Comparison of ENCODE assay signal across 8 mouse cellular contexts in the genomic region with DNA sequence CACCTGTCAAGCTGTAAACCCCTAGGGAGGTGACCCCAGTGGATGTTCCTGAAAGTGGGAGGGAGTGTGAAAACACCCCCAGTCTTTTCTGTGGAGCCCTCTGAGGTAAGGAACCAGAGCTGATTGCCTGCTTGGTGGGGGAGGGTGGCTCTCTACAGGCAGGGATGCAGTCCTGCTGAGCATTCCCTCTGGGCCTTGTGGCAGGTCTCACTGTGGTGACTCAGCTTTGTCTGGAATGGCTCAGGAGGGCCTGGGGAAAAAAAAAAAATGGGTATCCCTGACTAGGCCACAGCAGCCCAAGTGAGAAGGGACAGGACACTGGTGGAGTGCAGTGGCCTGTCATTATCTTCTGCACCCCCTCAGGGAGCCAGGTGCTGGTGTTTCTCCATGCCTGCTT. TPM values are rescaled to one million over a fixed set of nuclear protein-coding genes. Genes with fewer than 3 reads are reported as not detected.
A peak's percentile ranks its signal among the peaks of the same experiment; 100 is the strongest.
DNase-seq lines count a peak whose midpoint lies in the region; ATAC-seq lines count a peak whose summit lies in the region.

No protein-coding gene starts in this region.

- H3K4me1 ChIP-seq in neural tube, embryonic 11.5 days (ENCODE audit: control insufficient read depth, insufficient read depth, low read length): peaks cover 8% of the 10 kb centered on the region
- H3K4me1 ChIP-seq in forebrain, embryonic 12.5 days: peaks cover 22% of the 10 kb centered on the region
- H3K4me1 ChIP-seq in liver, embryonic 12.5 days: peaks cover 61% of the 10 kb centered on the region

- H3K4me3 ChIP-seq in neural tube, embryonic 11.5 days (ENCODE audit: low read depth, low read length): no peak overlapping the region
- peak overlapping the region; percentile 72; the same call in 1 of the 2 replicates for H3K4me3 ChIP-seq in forebrain, embryonic 12.5 days (replicated peaks)
- peak overlapping the region; percentile 95 for H3K4me3 ChIP-seq in liver, embryonic 12.5 days

- no peaks in the 10 kb centered on the region for H3K36me3 ChIP-seq in neural tube, embryonic 11.5 days (ENCODE audit: control insufficient read depth, insufficient read depth, low read length)
- peaks cover 13% of the 10 kb centered on the region for H3K36me3 ChIP-seq in forebrain, embryonic 12.5 days (replicated peaks)
- H3K36me3 ChIP-seq in liver, embryonic 12.5 days: peaks cover 36% of the 10 kb centered on the region

- H3K4me2 ChIP-seq in neural tube, embryonic 11.5 days (ENCODE audit: low read depth): peak overlapping the region; percentile 85
- H3K4me2 ChIP-seq in forebrain, embryonic 12.5 days: peak overlapping the region; percentile 93
- peak overlapping the region; percentile 96 for H3K4me2 ChIP-seq in liver, embryonic 12.5 days

- no peak for DNase-seq in neural tube, embryonic 11.5 days (ENCODE audit: low spot score)
- no peak for DNase-seq in neural tube, embryonic 10.5 days (ENCODE audit: extremely low spot score, low spot score)
- no peak for DNase-seq in urinary bladder, postnatal 36 days (ENCODE audit: low spot score in 2 of 2)
- no peak for DNase-seq in thymus, postnatal 0 days (ENCODE audit: low spot score)
- DNase-seq in cerebellum, postnatal 10 days: no peak
- no peak for DNase-seq in left cerebral cortex, adult 11 months (ENCODE audit: low spot score)

- H3K27me3 ChIP-seq in neural tube, embryonic 11.5 days (ENCODE audit: control insufficient read depth, insufficient read depth, low read length): no peaks in the 10 kb centered on the region
- no peaks in the 10 kb centered on the region for H3K27me3 ChIP-seq in forebrain, embryonic 12.5 days
- H3K27me3 ChIP-seq in liver, embryonic 12.5 days (replicated peaks): no peaks in the 10 kb centered on the region

- no peaks in the 10 kb centered on the region for H3K9me3 ChIP-seq in neural tube, embryonic 11.5 days (ENCODE audit: control insufficient read depth, low read length)
- no peaks in the 10 kb centered on the region for H3K9me3 ChIP-seq in forebrain, embryonic 12.5 days
- no peaks in the 10 kb centered on the region for H3K9me3 ChIP-seq in liver, embryonic 12.5 days (replicated peaks)

- ATAC-seq in neural tube, embryonic 11.5 days (ENCODE audit: insufficient read depth, low FRiP score, low TSS enrichment): no peak
- no peak for ATAC-seq in forebrain, embryonic 12.5 days (ENCODE audit: low FRiP score)
- ATAC-seq in liver, embryonic 12.5 days: peak; percentile 43

- H3K9ac ChIP-seq in neural tube, embryonic 11.5 days (ENCODE audit: low read length): peak overlapping the region; percentile 29; the same call in 1 of the 2 replicates
- peak overlapping the region; percentile 77 for H3K9ac ChIP-seq in forebrain, embryonic 12.5 days
- peak overlapping the region; percentile 96 for H3K9ac ChIP-seq in liver, embryonic 12.5 days

- H3K27ac ChIP-seq in neural tube, embryonic 11.5 days (ENCODE audit: low read depth, low read length): no peak overlapping the region
- H3K27ac ChIP-seq in forebrain, embryonic 12.5 days: no peak overlapping the region
- H3K27ac ChIP-seq in liver, embryonic 12.5 days: peak overlapping the region; percentile 100

RNA-seq across cellular contexts. Expression of a gene that starts 1.8 kb away (rescaled TPM):
- polyA plus RNA-seq in neural tube, embryonic 11.5 days (2014; fragmentation: Nextera tagmentation; extraction: Ambion mirVana): 48.0 and 50.9 TPM in 2 replicates
- 45.9 and 49.9 TPM in 2 replicates for polyA plus RNA-seq in forebrain, embryonic 12.5 days (2016; fragmentation: Nextera tagmentation; extraction: Ambion mirVana)
- polyA plus RNA-seq in liver, embryonic 12.5 days (2016; fragmentation: Nextera tagmentation; extraction: Ambion mirVana): 62.7 and 64.0 TPM in 2 replicates
- 39.1 and 39.2 TPM in 2 replicates for polyA plus RNA-seq in thymus, postnatal 0 days (2015; fragmentation: Nextera tagmentation; extraction: Ambion mirVana)

RNA-seq across cellular contexts. Expression of a gene that starts 29.6 kb away (rescaled TPM):
- 41.2 and 43.8 TPM in 2 replicates for polyA plus RNA-seq in neural tube, embryonic 11.5 days (2014; fragmentation: Nextera tagmentation; extraction: Ambion mirVana)
- polyA plus RNA-seq in forebrain, embryonic 12.5 days (2016; fragmentation: Nextera tagmentation; extraction: Ambion mirVana): 37.4 and 38.8 TPM in 2 replicates
- polyA plus RNA-seq in liver, embryonic 12.5 days (2016; fragmentation: Nextera tagmentation; extraction: Ambion mirVana): 27.1 and 28.1 TPM in 2 replicates
- 30.9 and 34.4 TPM in 2 replicates for polyA plus RNA-seq in thymus, postnatal 0 days (2015; fragmentation: Nextera tagmentation; extraction: Ambion mirVana)

RNA-seq across cellular contexts. Expression of a gene that starts 29.8 kb away (rescaled TPM):
- 21.0 and 26.0 TPM in 2 replicates for polyA plus RNA-seq in neural tube, embryonic 11.5 days (2014; fragmentation: Nextera tagmentation; extraction: Ambion mirVana)
- polyA plus RNA-seq in forebrain, embryonic 12.5 days (2016; fragmentation: Nextera tagmentation; extraction: Ambion mirVana): 15.5 and 16.3 TPM in 2 replicates
- 186 and 192 TPM in 2 replicates for polyA plus RNA-seq in liver, embryonic 12.5 days (2016; fragmentation: Nextera tagmentation; extraction: Ambion mirVana)
- polyA plus RNA-seq in thymus, postnatal 0 days (2015; fragmentation: Nextera tagmentation; extraction: Ambion mirVana): 295 and 320 TPM in 2 replicates

Comparison
In these comparisons a context has a peak if more than half of its experiments do, and no peak if none do; other contexts are left out.
1. H3K9ac ChIP-seq: peak in every context shown above with its lines; median percentile 96 in liver, embryonic 12.5 days; 77 in forebrain, embryonic 12.5 days; 29 in neural tube, embryonic 11.5 days.